Mouse (Mus musculus) heart, embryonic 13.5 days (tissue): ENCODE data around the gene Crybg1. TPM values are rescaled to one million over a fixed set of nuclear protein-coding genes. Genes with fewer than 3 reads are reported as not detected.
A peak's percentile ranks its signal among the peaks of the same experiment; 100 is the strongest.

Experiments used
- ATAC-seq: fragments of 200-750 bp; cut with Nextera tagmentation; 2 replicates; pipeline ENCODE4 v1.8.0; 2017; ENCODE audit warnings: moderate TSS enrichment; ENCODE audit not compliant: insufficient number of reproducible peaks, low FRiP score, low TSS enrichment; ENCODE audit errors: extremely low read depth
- H3K27ac ChIP-seq: fragments of 300-500 bp; sonication (generic); replicated peaks from 2 replicates; pipeline ENCODE4 v1.5.1; 2015; ENCODE audit warnings: moderate library complexity, mild to moderate bottlenecking, inconsistent platforms
- H3K27me3 ChIP-seq: fragments of 300-500 bp; sonication (generic); replicated peaks from 2 replicates; pipeline ENCODE4 v1.6.1; 2015; ENCODE audit warnings: mild to moderate bottlenecking, inconsistent platforms
- H3K36me3 ChIP-seq: fragments of 300-500 bp; sonication (generic); 2 replicates; pipeline ENCODE4 v1.6.1; 2015; ENCODE audit warnings: mild to moderate bottlenecking, inconsistent platforms
- H3K4me1 ChIP-seq: fragments of 300-500 bp; sonication (generic); 2 replicates; pipeline ENCODE4 v1.6.1; 2015; ENCODE audit warnings: inconsistent platforms
- H3K4me2 ChIP-seq: fragments of 300-500 bp; sonication (generic); 2 replicates; pipeline ENCODE4 v1.6.1; 2015; ENCODE audit warnings: inconsistent platforms, mild to moderate bottlenecking, moderate library complexity
- H3K4me3 ChIP-seq: fragments of 300-500 bp; sonication (generic); 2 replicates; pipeline ENCODE4 v1.5.1; 2015; ENCODE audit warnings: moderate library complexity, mild to moderate bottlenecking, inconsistent platforms
- H3K9ac ChIP-seq: fragments of 300-500 bp; sonication (generic); 2 replicates; pipeline ENCODE4 v1.6.1; 2015; ENCODE audit warnings: inconsistent platforms, mild to moderate bottlenecking, moderate library complexity
- H3K9me3 ChIP-seq: fragments of 300-500 bp; sonication (generic); 2 replicates; pipeline ENCODE4 v1.6.1; 2016; ENCODE audit warnings: inconsistent platforms
- WGBS: fragments of 180-500 bp; shearing (Covaris S2); methylation state at CpG from one replicate; pipeline ENCODE4 v1.1.7; 2015; ENCODE audit warnings: mixed read lengths; 5-methylcytosine and 5-hydroxymethylcytosine counted together
- polyA plus RNA-seq: library from polyadenylated mRNA; unstranded; fragments of >200 nt; fragmentation: Nextera tagmentation; extraction: Ambion mirVana; gene quantifications from 2 replicates; pipeline ENCODE4 v1.2.1, GENCODE M21; 2015

Gene Crybg1
- 0.08 and 0.13 TPM in 2 replicates for polyA plus RNA-seq

DNA sequence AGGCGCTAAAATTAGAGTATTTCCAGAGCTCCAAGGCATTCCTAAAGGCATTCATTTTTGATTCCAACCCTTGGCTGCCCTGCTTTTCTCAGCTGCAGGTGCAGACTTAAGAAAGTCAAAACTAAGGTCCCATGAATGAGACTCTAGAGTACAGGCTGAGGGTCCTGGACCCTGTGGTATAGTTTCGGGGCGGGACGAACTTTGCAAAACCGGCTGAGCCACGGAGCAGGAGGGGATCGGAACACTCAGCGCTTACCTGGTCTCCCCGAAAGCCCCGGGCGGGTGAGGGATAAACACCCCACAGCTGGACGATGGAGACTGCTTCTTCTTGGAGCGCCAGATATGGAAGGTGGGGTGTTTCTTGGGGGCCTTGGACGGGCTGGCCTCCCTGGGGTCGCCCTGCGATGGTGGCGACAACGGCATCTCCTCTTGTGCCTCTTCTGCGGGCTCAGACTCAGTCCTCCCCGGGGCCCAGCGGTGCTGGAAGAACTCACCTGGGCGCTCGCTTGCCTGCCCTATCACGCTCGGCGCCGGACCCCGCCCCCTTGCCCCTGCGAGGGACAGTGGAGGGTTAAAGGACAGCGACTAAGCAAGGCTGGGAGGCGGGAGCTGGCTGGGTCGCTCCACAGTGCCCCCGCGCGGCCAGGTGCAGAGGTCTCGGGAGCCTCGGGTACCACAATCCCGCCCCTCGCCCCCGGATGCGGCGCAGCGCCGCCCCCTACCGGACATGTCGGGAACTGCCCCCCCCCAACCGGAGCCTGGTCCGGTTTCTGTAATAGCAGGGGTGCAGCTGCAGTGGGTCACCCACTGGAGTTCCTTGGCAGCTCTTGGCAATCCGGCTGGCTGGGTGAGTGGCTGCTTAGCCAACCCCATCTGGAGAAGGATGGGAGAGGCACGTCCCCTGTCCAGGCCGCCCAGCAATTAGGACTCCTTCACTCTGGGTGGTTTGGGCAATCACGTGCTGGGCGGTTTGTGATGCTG is at the start of gene Crybg1:
Gene Crybg1, minus strand, starts transcription at position 517 of the 981 bp plus-strand sequence.
- H3K4me2 ChIP-seq: peak within 1 kb of the TSS; percentile 74
- ATAC-seq: peak; percentile 63; the same call in 1 of the 2 replicates
- no peaks in the 10 kb centered on the region for H3K9me3 ChIP-seq
- WGBS: 6% methylated on average over 51 of the region's 53 CpGs
- no peaks in the 10 kb centered on the region for H3K36me3 ChIP-seq
- H3K27ac ChIP-seq: no peak within 1 kb of the TSS
- H3K4me1 ChIP-seq: peaks cover 13% of the 10 kb centered on the region
- peak within 1 kb of the TSS; percentile 50 for H3K4me3 ChIP-seq
- H3K9ac ChIP-seq: 0 out of 2 replicates have a peak within 1 kb of the TSS, but pooled peaks have one; percentile 50
- H3K27me3 ChIP-seq: peaks cover 34% of the 10 kb centered on the region

DNA sequence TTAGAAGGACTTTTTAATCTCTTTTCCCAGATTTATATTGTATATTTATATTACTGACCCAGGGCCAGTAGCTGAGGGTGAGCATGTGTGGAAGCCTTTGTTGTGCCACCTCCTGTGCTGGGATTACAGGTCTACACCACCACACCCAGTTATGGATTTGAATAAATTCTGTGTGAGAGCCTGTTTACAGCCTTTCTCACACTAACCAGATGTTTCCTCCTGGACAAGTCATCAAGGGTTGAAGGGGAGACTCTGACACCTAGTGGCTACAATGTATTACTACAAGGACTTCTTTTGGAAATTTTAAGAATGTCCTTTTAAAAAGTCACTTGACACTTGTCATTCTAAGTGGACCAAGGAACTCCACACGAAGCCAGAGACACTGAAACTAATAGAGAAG is 28.7 kb upstream of the Crybg1 start:
- ATAC-seq: no peak
- no peaks in the 10 kb centered on the region for H3K27me3 ChIP-seq
- no peak overlapping the region for H3K9ac ChIP-seq
- H3K27ac ChIP-seq: no peak overlapping the region
- 0% methylated on average over 1 of the region's 1 CpGs for WGBS
- no peaks in the 10 kb centered on the region for H3K36me3 ChIP-seq
- no peak overlapping the region for H3K4me2 ChIP-seq
- no peaks in the 10 kb centered on the region for H3K9me3 ChIP-seq
- H3K4me1 ChIP-seq: no peaks in the 10 kb centered on the region
- no peak overlapping the region for H3K4me3 ChIP-seq

DNA sequence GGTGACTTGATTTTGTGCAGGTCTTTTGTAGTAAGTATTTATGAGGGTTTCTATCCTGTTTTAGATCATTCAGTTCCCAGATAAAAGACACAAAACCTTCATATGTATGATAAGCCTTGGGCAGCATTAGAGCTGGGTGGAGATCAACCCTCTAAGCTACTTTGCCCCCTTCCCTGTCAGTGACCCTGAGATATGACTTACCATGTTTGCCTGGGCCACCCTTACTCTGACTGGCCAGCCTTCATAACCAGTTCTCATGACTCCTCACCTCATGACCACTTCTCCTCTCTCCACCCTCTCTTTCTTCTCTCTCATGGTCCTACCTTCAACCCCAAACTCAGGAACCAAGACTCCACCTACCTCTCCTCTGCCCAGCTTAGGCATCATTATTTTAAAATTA is 27.9 kb upstream of the Crybg1 start:
- no peaks in the 10 kb centered on the region for H3K27me3 ChIP-seq
- H3K9me3 ChIP-seq: no peaks in the 10 kb centered on the region
- no peak for ATAC-seq
- no peaks in the 10 kb centered on the region for H3K36me3 ChIP-seq
- H3K4me1 ChIP-seq: no peaks in the 10 kb centered on the region
- H3K9ac ChIP-seq: no peak overlapping the region
- H3K4me3 ChIP-seq: no peak overlapping the region
- H3K27ac ChIP-seq: no peak overlapping the region
- no peak overlapping the region for H3K4me2 ChIP-seq

DNA sequence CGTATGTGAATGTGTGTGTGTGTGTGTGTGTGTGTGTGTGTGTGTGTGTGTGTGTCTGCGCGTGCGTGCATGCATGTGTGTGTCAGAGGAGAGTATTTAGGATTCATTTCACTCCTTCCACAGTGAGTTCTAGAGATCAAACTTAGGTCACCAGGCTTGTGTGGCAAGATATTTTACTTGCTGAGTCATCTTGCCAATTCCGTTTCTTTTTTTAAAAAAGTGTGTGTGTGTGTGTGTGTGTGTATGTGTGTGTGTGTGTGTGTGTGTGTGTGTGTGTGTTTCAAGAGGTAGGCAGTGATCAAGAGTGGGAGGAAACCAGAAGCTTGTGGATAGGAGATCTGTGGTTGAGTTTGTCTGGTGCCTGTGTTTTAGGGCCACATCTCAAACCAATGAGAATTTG is 27.5 kb upstream of the Crybg1 start:
- no peak for ATAC-seq
- no peaks in the 10 kb centered on the region for H3K36me3 ChIP-seq
- no peak overlapping the region for H3K4me2 ChIP-seq
- H3K4me3 ChIP-seq: no peak overlapping the region
- no peak overlapping the region for H3K27ac ChIP-seq
- H3K9me3 ChIP-seq: no peaks in the 10 kb centered on the region
- WGBS: 82% methylated on average over 5 of the region's 5 CpGs
- no peaks in the 10 kb centered on the region for H3K27me3 ChIP-seq
- H3K4me1 ChIP-seq: no peaks in the 10 kb centered on the region
- no peak overlapping the region for H3K9ac ChIP-seq

DNA sequence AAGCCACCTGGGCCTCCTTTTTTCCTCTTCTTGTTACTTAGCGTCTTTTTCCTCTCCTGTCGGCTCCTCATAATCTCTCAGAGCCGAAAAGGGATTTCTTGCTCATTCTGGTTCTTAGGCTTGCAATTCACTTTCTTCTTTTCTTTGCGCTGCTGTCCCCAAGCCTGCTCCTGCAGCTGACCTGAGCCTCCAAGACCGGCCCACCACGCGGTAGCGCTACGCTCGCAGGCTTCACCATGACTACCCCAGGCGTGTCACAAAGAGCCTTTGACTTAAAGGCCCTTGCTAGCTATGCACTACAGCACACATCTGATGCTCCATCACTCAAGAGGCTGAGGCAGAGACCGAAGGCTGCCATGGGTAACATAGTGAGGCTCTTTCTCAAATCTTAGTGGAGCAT is 21.5 kb upstream of the Crybg1 start:
- no peaks in the 10 kb centered on the region for H3K9me3 ChIP-seq
- H3K4me2 ChIP-seq: no peak overlapping the region
- no peak overlapping the region for H3K4me3 ChIP-seq
- no peaks in the 10 kb centered on the region for H3K36me3 ChIP-seq
- H3K9ac ChIP-seq: no peak overlapping the region
- H3K27me3 ChIP-seq: no peaks in the 10 kb centered on the region; the same call in 1 of the 2 replicates
- no peak overlapping the region for H3K27ac ChIP-seq
- ATAC-seq: no peak
- WGBS: 86% methylated on average over 12 of the region's 12 CpGs
- H3K4me1 ChIP-seq: no peaks in the 10 kb centered on the region

DNA sequence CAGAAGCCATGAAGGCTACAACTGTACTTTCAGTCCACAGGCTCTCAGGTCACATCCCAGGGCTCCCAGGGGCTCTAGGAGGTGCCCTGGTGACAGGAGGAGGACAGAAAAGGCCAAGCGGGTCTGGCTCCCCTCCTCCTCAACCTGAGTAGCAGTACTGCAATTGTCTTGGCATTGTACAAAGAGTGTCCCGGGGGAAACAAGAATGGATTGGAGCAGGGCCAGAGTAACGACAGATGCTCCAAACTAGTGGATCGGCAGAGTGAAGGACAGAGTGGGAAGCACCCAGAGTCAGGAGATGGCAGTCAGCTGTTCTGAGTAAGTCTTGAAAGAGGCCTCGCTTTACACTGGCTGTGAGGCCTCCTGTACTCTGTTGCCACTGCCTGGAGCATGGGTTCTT is 18.4 kb upstream of the Crybg1 start:
- no peak for ATAC-seq

DNA sequence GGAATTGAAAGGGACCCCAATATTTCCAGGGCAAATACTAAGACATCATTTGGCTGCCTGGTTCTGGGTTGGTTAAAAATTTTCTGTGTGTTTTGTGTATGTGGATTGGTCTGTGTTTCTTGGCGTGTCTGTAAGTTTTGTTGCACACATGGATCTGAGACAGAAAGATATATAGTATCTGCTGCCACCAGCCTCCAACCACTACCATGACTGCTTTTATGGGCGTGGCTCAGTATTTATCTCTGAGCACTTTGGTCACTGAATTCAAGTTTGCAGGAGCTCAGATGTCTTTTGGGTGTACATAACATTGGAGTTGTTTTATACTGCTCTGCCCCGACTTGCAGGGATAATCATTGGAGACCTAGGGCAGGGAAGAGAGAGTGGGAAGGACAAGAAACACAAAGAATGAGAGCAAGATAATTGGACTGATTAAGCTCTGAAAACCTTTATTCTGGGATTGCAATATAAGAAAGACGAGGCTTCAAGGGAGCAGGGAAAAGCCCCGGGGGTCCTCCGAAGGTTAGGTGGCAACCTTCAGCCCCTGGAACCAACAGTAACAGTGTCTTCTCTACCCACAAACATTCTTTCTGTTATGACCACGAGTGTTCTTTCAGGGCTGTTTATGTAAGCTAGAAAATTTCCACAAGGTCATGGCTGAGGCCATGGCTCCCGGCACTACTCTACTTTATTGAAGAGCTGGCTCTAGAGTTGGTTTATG is 15.8 kb upstream of the Crybg1 start:
- Histone ChIP-seq H3K9ac (no peak overlapping the region), H3K27ac (no peak overlapping the region), H3K36me3 (no peaks in the 10 kb centered on the region), H3K4me1 (no peaks in the 10 kb centered on the region), H3K4me2 (no peak overlapping the region), H3K9me3 (no peaks in the 10 kb centered on the region), H3K27me3 (peaks cover 7% of the 10 kb centered on the region; the same call in 1 of the 2 replicates), H3K4me3 (no peak overlapping the region)
- 75% methylated on average over 8 of the region's 8 CpGs for WGBS
- no peak for ATAC-seq

More for the DNA sequence above, 18.4 kb upstream of the Crybg1 start:
- Histone ChIP-seq H3K36me3 (no peaks in the 10 kb centered on the region), H3K27me3 (peaks cover 3% of the 10 kb centered on the region; the same call in 1 of the 2 replicates), H3K9ac (no peak overlapping the region), H3K4me1 (no peaks in the 10 kb centered on the region), H3K27ac (no peak overlapping the region), H3K9me3 (no peaks in the 10 kb centered on the region), H3K4me3 (no peak overlapping the region), H3K4me2 (no peak overlapping the region)
- 72% methylated on average over 5 of the region's 5 CpGs for WGBS

DNA sequence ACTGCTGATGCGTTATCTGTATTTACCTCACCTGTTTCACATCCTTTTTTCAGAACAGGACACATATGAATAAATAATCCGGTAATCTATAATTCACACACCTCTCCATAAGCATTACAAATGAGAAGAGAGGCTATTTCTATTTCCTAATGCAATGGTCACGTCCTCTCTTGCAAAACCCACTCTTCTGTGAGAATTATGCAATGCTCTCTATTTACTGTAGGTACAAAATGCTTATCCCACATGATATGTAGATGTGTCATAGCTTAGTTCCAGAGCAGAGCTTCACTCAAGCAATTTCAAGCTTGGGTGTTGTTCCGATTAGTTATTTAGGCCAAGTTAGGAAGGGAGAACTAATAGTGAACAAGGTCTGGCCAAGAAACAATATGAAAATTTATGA is 14.4 kb upstream of the Crybg1 start:
- no peak overlapping the region for H3K4me3 ChIP-seq
- 0 out of 2 replicates have a peak, but pooled peaks cover 7% of the 10 kb centered on the region for H3K27me3 ChIP-seq
- H3K36me3 ChIP-seq: no peaks in the 10 kb centered on the region
- no peaks in the 10 kb centered on the region for H3K9me3 ChIP-seq
- no peak for ATAC-seq
- H3K9ac ChIP-seq: no peak overlapping the region
- no peaks in the 10 kb centered on the region for H3K4me1 ChIP-seq
- WGBS: 78% methylated on average over 4 of the region's 4 CpGs
- H3K27ac ChIP-seq: no peak overlapping the region
- no peak overlapping the region for H3K4me2 ChIP-seq

DNA sequence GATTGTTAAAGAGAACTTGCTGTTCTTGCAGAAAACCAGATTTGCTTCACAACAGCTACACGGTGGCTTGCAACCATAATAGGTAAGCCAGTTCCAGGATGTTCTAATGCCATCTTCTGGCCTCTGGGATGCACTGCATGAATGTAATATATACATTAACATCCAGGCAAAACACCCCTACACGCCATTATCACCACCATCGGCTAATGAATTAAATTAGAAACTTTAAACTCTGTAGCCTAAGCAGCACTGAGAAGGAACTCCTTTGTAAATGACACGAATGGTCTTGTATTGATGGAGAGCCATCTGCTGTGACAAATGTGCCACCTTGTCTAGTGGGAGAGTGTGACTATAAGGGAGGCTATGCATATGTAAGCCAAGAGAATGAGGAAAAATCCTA is 11.5 kb upstream of the Crybg1 start:
- Histone ChIP-seq H3K4me2 (no peak overlapping the region), H3K4me3 (no peak overlapping the region), H3K9me3 (no peaks in the 10 kb centered on the region), H3K4me1 (no peaks in the 10 kb centered on the region), H3K27me3 (peaks cover 7% of the 10 kb centered on the region; the same call in 1 of the 2 replicates), H3K9ac (no peak overlapping the region), H3K27ac (no peak overlapping the region), H3K36me3 (no peaks in the 10 kb centered on the region)
- ATAC-seq: no peak
- 43% methylated on average over 4 of the region's 4 CpGs for whole genome bisulfite sequencing

DNA sequence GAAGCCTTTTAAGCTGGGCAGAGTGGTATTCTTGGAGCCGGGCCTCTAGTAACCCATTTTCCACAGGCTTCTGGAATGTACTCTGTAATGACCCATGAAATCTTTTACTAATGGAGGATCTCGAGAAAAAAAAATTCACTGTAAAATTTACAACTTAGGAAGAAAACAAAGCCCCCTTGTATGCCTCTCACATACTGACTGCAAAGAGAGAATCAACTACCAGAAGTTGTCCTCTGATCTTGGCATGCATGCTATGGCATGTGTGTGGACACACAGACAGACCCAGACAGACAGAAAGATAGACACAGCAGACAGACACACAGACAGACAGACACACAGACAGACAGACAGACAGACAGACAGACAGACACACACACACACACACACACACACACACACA is 8.8 kb upstream of the Crybg1 start:
- no peak overlapping the region for H3K9ac ChIP-seq
- no peaks in the 10 kb centered on the region for H3K4me1 ChIP-seq
- WGBS: 54% methylated on average over 2 of the region's 2 CpGs

DNA sequence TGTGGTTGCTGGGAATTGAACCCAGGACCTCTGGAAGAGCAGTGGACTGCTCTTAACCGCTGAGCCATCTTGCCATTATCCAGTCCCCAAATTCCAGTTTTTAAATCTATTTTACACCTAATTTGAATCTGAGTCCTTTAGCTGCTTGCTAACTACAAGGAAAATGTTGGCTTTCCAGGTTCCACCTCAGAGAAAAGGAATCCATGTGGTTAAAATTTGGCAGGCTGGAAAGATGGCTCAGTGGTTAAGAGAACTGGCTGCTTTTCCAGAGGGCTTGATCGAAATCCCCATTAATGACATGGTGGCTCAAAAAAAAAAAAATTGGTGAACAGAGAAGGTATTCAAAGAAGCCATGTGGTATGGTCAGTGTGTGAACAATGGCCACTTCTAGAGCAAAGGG is 1.8 kb upstream of the Crybg1 start:
- no peak overlapping the region for H3K4me2 ChIP-seq
- H3K36me3 ChIP-seq: no peaks in the 10 kb centered on the region
- no peak overlapping the region for H3K27ac ChIP-seq
- H3K9ac ChIP-seq: no peak overlapping the region
- no peak for ATAC-seq
- H3K9me3 ChIP-seq: no peaks in the 10 kb centered on the region
- no peak overlapping the region for H3K4me3 ChIP-seq
- peaks cover 13% of the 10 kb centered on the region for H3K4me1 ChIP-seq
- H3K27me3 ChIP-seq: peaks cover 34% of the 10 kb centered on the region
- WGBS: 76% methylated on average over 2 of the region's 2 CpGs

More for the DNA sequence above, 8.8 kb upstream of the Crybg1 start:
- ATAC-seq: no peak
- H3K36me3 ChIP-seq: no peaks in the 10 kb centered on the region
- no peak overlapping the region for H3K4me2 ChIP-seq
- no peak overlapping the region for H3K4me3 ChIP-seq
- no peaks in the 10 kb centered on the region for H3K9me3 ChIP-seq
- H3K27me3 ChIP-seq: peaks cover 7% of the 10 kb centered on the region; the same call in 1 of the 2 replicates
- no peak overlapping the region for H3K27ac ChIP-seq
